Mouse (Mus musculus) thymus, adult 2 months (tissue): Measurements from ENCODE around the gene S100pbp.

Experiments used
- CTCF ChIP-seq: fragments of 200-500 bp; IDR thresholded peaks from 2 replicates; pipeline ENCODE4 v1.5.1; 2012; ENCODE audit warnings: mild to moderate bottlenecking, control low read depth, low read length, moderate library complexity, borderline replicate concordance; ENCODE audit not compliant: control insufficient read depth, poor library complexity, insufficient read depth; ENCODE audit errors: extremely low read depth
- POLR2A ChIP-seq: fragments of 200-500 bp; IDR thresholded peaks from 2 replicates; pipeline ENCODE4 v1.6.1; 2012; ENCODE audit warnings: mild to moderate bottlenecking, low read length, control low read depth, moderate library complexity; ENCODE audit not compliant: control insufficient read depth, poor library complexity, insufficient read depth; ENCODE audit errors: extremely low read depth

DNA sequence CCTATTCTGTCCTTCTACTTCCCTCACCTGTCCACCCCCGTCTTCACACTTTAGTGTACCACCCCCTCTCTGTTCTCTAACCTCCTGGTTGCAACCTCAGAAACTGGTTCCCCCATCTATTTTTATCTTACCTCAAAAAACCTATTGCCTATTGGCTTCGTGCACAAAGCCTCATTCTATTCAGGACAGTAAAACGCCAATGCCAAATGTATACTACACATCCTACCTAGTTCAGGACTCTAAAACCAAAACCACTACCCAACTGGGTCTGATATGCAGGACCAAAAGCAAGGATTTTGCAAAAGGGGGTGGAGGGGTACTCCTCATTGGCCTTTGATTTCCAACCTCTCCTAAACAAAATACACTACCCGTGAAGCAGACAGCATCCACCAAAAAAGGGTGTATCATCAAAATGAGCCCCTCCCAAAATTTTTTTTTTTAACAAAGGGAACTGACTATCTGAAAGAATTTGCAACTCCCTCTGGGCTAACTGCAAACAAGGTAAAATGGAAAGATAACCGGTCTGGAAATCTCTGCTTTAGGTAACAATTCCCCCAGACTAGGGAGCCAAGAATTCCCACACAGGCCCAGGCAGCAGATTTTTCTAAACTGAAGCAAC is 1.4 kb downstream of the S100pbp start:
- no peak for TF ChIP-seq CTCF
- TF ChIP-seq POLR2A, result no peak
